Mouse (Mus musculus) R1 (cell line): ENCODE measurements around the gene Gm13691.
"Not testable (repeated sequence)": the region's sequence is repeated elsewhere in the genome, so short reads cannot be mapped to it uniquely, and the experiment has no call there.

Experiments used
- DNase-seq: peaks from one replicate; pipeline ENCODE4 v3.0.0-alpha.2; 2018; ENCODE audit warnings: low read depth, low spot score

Gm13691 gene

GRCm38 (mm10) chr2:84032505-84032904 is 42.2 kb downstream of the Gm13691 start:
- DNase-seq: no peak

- no peak for DNase-seq
These were observed 45.6 kb downstream of the Gm13691 start for GRCm38 (mm10) chr2:84035997-84036396.

- peak; percentile 10 for DNase-seq
These were observed 47.0 kb downstream of the Gm13691 start for GRCm38 (mm10) chr2:84037304-84037703.

GRCm38 (mm10) chr2:84037943-84038342 is 47.6 kb downstream of the Gm13691 start:
- not testable (repeated sequence) for DNase-seq

- DNase-seq: no peak
These were observed 48.9 kb downstream of the Gm13691 start for GRCm38 (mm10) chr2:84039277-84039676.
